Mouse (Mus musculus) liver, adult 2 months (tissue): Measurements from ENCODE around the gene Cul7.

Experiments
- CTCF ChIP-seq: fragments of 200-500 bp; IDR thresholded peaks from 2 replicates; pipeline ENCODE4 v1.5.1; 2011; ENCODE audit warnings: low read depth, low read length, control low read depth
- POLR2A ChIP-seq: fragments of 200-500 bp; IDR thresholded peaks from 2 replicates; pipeline ENCODE4 v1.6.1; 2011; ENCODE audit warnings: low read length, control low read depth; ENCODE audit not compliant: insufficient read depth; ENCODE audit errors: extremely low read depth

- TF ChIP-seq POLR2A (no peak), CTCF (no peak)
Measured at GRCm38 (mm10) chr17:46628471-46628790, 21.7 kb upstream of the Cul7 start.
